Mouse (Mus musculus): Measurements from ENCODE around the gene Olfr1513. TPM values are rescaled to one million over a fixed set of nuclear protein-coding genes. Genes with fewer than 3 reads are reported as not detected.
"Not testable (repeated sequence)": the region's sequence is repeated elsewhere in the genome, so short reads cannot be mapped to it uniquely, and the experiment has no call there.

The Olfr1513 gene
- not detected in 2 replicates for polyA plus RNA-seq (2014; fragmentation: Nextera tagmentation; extraction: Ambion mirVana)

GRCm38 (mm10) chr14:52356308-52356707, at the start of gene Olfr1513:
Gene Olfr1513, minus strand, starts transcription at chr14:52356408.
- Histone ChIP-seq H3K4me1 (ENCODE audit: control insufficient read depth, insufficient read depth, low read length) (no peaks in the 10 kb centered on the region), H3K36me3 (ENCODE audit: control insufficient read depth, insufficient read depth, low read length) (no peaks in the 10 kb centered on the region), H3K27me3 (ENCODE audit: control insufficient read depth, insufficient read depth, low read length) (no peaks in the 10 kb centered on the region), H3K27ac (ENCODE audit: low read depth, low read length) (no peak within 1 kb of the TSS), H3K4me2 (no peak within 1 kb of the TSS), H3K9ac (ENCODE audit: low read length) (no peak within 1 kb of the TSS), H3K4me3 (ENCODE audit: low read depth, low read length) (no peak within 1 kb of the TSS), H3K9me3 (ENCODE audit: control insufficient read depth, low read length) (no peaks in the 10 kb centered on the region)
- ATAC-seq (ENCODE audit: low FRiP score): no peak
- DNase-seq (ENCODE audit: low spot score, missing footprints): no peak
- WGBS: 81% methylated on average over 4 of the region's 4 CpGs

- no peak within 1 kb of the TSS for H3K4me3 ChIP-seq (ENCODE audit: low read depth, low read length)
- WGBS: 80% methylated on average over 4 of the region's 4 CpGs
- H3K27me3 ChIP-seq (ENCODE audit: control insufficient read depth, insufficient read depth, low read length): no peaks in the 10 kb centered on the region
- DNase-seq (ENCODE audit: low spot score, missing footprints): no peak
- H3K9me3 ChIP-seq (ENCODE audit: control insufficient read depth, low read length): no peaks in the 10 kb centered on the region
- no peak within 1 kb of the TSS for H3K27ac ChIP-seq (ENCODE audit: low read depth, low read length)
- no peak for ATAC-seq (ENCODE audit: low FRiP score)
- no peaks in the 10 kb centered on the region for H3K36me3 ChIP-seq (ENCODE audit: control insufficient read depth, insufficient read depth, low read length)
- no peak within 1 kb of the TSS for H3K4me2 ChIP-seq
- H3K4me1 ChIP-seq (ENCODE audit: control insufficient read depth, insufficient read depth, low read length): no peaks in the 10 kb centered on the region
- no peak within 1 kb of the TSS for H3K9ac ChIP-seq (ENCODE audit: low read length)
Measured at GRCm38 (mm10) chr14:52397279-52397678, 41.1 kb upstream of the Olfr1513 start, which contains the start of gene Olfr1511. Gene Olfr1511, minus strand, starts transcription at chr14:52397379.

DNA sequence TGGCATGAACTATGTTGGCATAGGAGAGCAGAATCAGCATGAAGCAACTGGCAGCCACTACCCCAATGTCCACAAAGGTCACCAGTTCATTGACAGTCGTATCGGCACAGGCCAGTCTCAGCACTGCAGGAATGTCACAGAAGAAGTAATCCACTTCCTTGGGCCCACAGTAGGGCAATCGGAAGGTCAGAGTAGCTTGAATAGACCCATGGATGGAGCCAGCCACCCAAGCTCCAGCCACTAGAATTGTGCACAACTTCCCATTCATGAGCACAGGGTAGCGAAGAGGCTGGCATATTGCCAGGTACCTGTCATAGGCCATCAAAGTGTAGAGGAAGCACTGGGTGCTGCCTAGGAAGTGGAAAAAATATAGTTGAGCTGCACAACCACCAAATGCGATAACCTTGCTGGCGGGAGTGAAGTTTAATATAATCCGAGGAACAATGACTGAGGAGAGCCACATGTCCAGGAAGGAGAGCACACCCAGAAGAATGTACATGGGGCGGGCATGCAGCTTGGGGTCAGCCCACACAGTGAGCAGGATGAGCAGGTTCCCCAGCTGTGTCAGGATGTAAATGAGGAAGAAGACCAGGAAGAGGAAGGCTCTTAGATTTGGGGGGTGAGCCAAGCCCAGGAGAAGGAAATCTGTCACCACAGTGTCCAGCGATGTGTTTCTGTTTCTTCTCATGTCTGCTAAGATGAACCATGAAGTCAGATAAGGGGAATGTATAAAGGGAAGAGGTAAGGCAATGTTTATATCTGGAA, 34.1 kb upstream of the Olfr1513 start:
- 90% methylated on average over 9 of the region's 9 CpGs for whole genome bisulfite sequencing
- H3K27me3 ChIP-seq (ENCODE audit: control insufficient read depth, insufficient read depth, low read length); H3K36me3 ChIP-seq (ENCODE audit: control insufficient read depth, insufficient read depth, low read length); H3K4me2 ChIP-seq; ATAC-seq (ENCODE audit: low FRiP score); H3K27ac ChIP-seq (ENCODE audit: low read depth, low read length); H3K4me1 ChIP-seq (ENCODE audit: control insufficient read depth, insufficient read depth, low read length); H3K4me3 ChIP-seq (ENCODE audit: low read depth, low read length); H3K9ac ChIP-seq (ENCODE audit: low read length); DNase-seq (ENCODE audit: low spot score, missing footprints); H3K9me3 ChIP-seq (ENCODE audit: control insufficient read depth, low read length): not testable (repeated sequence)

DNA sequence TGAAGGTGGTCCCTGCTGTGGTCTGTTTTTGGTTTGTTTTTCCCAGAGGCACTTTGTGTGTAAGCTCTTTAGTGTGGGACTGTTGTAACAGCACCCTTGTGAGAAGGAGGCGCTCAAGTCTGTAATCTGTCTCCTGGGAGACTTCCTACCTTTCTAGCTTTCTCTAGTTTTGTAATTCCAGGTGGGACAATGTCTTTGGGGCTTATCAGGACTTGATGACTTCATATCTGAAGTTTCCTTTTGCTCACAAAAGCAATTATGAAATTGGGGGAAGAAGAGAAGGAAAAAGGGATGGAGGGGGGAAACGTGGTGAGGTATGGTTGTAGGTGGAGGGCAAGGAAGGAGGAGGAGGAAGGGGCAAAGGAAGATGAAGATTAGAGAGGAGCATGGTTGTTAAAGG, 22.9 kb upstream of the Olfr1513 start, which contains the start of gene Olfr1512:
Gene Olfr1512 (minus strand): TSS at position 101 of the 400 bp plus-strand sequence.
- ATAC-seq (ENCODE audit: low FRiP score) (no peak), DNase-seq (ENCODE audit: low spot score, missing footprints) (no peak)
- Histone ChIP-seq H3K4me3 (ENCODE audit: low read depth, low read length) (no peak within 1 kb of the TSS), H3K27me3 (ENCODE audit: control insufficient read depth, insufficient read depth, low read length) (no peaks in the 10 kb centered on the region), H3K9ac (ENCODE audit: low read length) (no peak within 1 kb of the TSS), H3K27ac (ENCODE audit: low read depth, low read length) (no peak within 1 kb of the TSS), H3K4me1 (ENCODE audit: control insufficient read depth, insufficient read depth, low read length) (no peaks in the 10 kb centered on the region), H3K4me2 (no peak within 1 kb of the TSS), H3K9me3 (ENCODE audit: control insufficient read depth, low read length) (no peaks in the 10 kb centered on the region), H3K36me3 (ENCODE audit: control insufficient read depth, insufficient read depth, low read length) (no peaks in the 10 kb centered on the region)
- WGBS: 79% methylated on average over 2 of the region's 2 CpGs

DNA sequence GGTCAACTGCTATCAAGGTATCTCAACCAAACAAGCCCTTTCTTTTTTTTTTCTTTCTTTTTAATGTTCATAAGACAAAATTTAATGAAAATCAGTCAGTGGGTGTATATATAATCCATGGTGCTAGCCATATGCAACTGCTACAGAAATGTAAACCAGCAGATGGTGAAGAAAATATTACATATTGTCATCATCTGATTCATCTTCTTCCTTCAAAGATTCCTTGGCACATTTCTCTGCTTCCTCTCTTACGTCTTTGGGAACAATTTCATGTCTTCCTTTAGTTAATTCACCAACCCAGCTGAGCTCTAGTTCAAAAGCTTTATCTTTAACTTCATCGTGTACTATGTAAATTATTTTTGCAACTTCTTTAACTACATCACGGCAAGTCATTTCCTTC, 12.5 kb upstream of the Olfr1513 start:
- Histone ChIP-seq H3K36me3 (ENCODE audit: control insufficient read depth, insufficient read depth, low read length) (no peaks in the 10 kb centered on the region), H3K4me3 (ENCODE audit: low read depth, low read length) (no peak overlapping the region), H3K27me3 (ENCODE audit: control insufficient read depth, insufficient read depth, low read length) (no peaks in the 10 kb centered on the region), H3K9me3 (ENCODE audit: control insufficient read depth, low read length) (no peaks in the 10 kb centered on the region), H3K4me1 (ENCODE audit: control insufficient read depth, insufficient read depth, low read length) (no peaks in the 10 kb centered on the region), H3K27ac (ENCODE audit: low read depth, low read length) (no peak overlapping the region), H3K4me2 (no peak overlapping the region), H3K9ac (ENCODE audit: low read length) (no peak overlapping the region)
- ATAC-seq (ENCODE audit: low FRiP score) (no peak), DNase-seq (ENCODE audit: low spot score, missing footprints) (no peak)
- 89% methylated on average over 3 of the region's 3 CpGs for WGBS

GRCm38 (mm10) chr14:52339512-52339852, 16.7 kb downstream of the Olfr1513 start:
- Histone ChIP-seq H3K9ac (ENCODE audit: low read length) (no peak overlapping the region), H3K27me3 (ENCODE audit: control insufficient read depth, insufficient read depth, low read length) (no peaks in the 10 kb centered on the region), H3K4me1 (ENCODE audit: control insufficient read depth, insufficient read depth, low read length) (no peaks in the 10 kb centered on the region), H3K9me3 (ENCODE audit: control insufficient read depth, low read length) (no peaks in the 10 kb centered on the region; the same call in 1 of the 2 replicates), H3K4me3 (ENCODE audit: low read depth, low read length) (no peak overlapping the region), H3K36me3 (ENCODE audit: control insufficient read depth, insufficient read depth, low read length) (no peaks in the 10 kb centered on the region), H3K4me2 (no peak overlapping the region), H3K27ac (ENCODE audit: low read depth, low read length) (no peak overlapping the region)
- 79% methylated on average over 6 of the region's 6 CpGs for WGBS
- ATAC-seq (ENCODE audit: low FRiP score) (no peak), DNase-seq (ENCODE audit: low spot score, missing footprints) (no peak)

GRCm38 (mm10) chr14:52338751-52339511, 17.3 kb downstream of the Olfr1513 start:
- WGBS: 31% methylated on average over 21 of the region's 21 CpGs
- DNase-seq (ENCODE audit: low spot score, missing footprints) (peak; percentile 96), ATAC-seq (ENCODE audit: low FRiP score) (peak; percentile 53)
- Histone ChIP-seq H3K27me3 (ENCODE audit: control insufficient read depth, insufficient read depth, low read length) (no peaks in the 10 kb centered on the region), H3K9ac (ENCODE audit: low read length) (peak overlapping the region; percentile 7; the same call in 1 of the 2 replicates), H3K4me2 (peak overlapping the region; percentile 34; the same call in 1 of the 2 replicates), H3K36me3 (ENCODE audit: control insufficient read depth, insufficient read depth, low read length) (no peaks in the 10 kb centered on the region), H3K9me3 (ENCODE audit: control insufficient read depth, low read length) (no peaks in the 10 kb centered on the region), H3K4me3 (ENCODE audit: low read depth, low read length) (no peak overlapping the region), H3K27ac (ENCODE audit: low read depth, low read length) (no peak overlapping the region), H3K4me1 (ENCODE audit: control insufficient read depth, insufficient read depth, low read length) (no peaks in the 10 kb centered on the region)

DNA sequence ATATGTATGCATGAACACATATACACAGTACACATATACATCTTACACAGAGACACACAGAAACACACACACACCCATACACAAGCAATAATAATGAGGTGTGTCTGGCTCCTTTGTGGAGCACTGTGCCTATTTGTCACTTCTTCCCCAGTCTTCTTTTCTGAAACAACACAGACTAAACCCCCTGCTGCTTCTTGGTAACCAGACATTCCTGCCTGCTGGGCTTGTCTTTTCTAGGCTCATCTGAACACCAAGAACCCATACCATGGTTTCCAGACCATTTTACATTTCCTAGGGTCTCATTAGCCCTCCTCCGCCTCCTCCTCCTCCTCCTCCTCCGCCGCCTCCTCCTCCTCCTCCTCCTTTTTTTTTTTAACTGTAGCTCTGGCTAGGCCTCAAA, 24.0 kb downstream of the Olfr1513 start:
- H3K36me3 ChIP-seq (ENCODE audit: control insufficient read depth, insufficient read depth, low read length): no peaks in the 10 kb centered on the region
- ATAC-seq (ENCODE audit: low FRiP score) (no peak), DNase-seq (ENCODE audit: low spot score, missing footprints) (peak; percentile 87)
- no peak overlapping the region for H3K9ac ChIP-seq (ENCODE audit: low read length)
- no peak overlapping the region for H3K4me2 ChIP-seq
- H3K4me3 ChIP-seq (ENCODE audit: low read depth, low read length): no peak overlapping the region
- no peaks in the 10 kb centered on the region for H3K27me3 ChIP-seq (ENCODE audit: control insufficient read depth, insufficient read depth, low read length)
- H3K4me1 ChIP-seq (ENCODE audit: control insufficient read depth, insufficient read depth, low read length): peaks cover 27% of the 10 kb centered on the region
- H3K27ac ChIP-seq (ENCODE audit: low read depth, low read length): peak overlapping the region; percentile 62
- no peaks in the 10 kb centered on the region for H3K9me3 ChIP-seq (ENCODE audit: control insufficient read depth, low read length)
- WGBS: 22% methylated on average over 3 of the region's 3 CpGs

Data from midbrain, embryonic 11.5 days (tissue).